Mouse (Mus musculus) CH12.LX (cell line): ENCODE measurements around the gene Btd. TPM values are rescaled to one million over a fixed set of nuclear protein-coding genes. Genes with fewer than 3 reads are reported as not detected.

Experiments used
- DNase-seq: peaks from one replicate; pipeline ENCODE4 v3.0.0-alpha.2; 2013; ENCODE audit errors: extremely low read depth
- H3K27ac ChIP-seq: 2 replicates; pipeline ENCODE4 v1.5.1; 2012; ENCODE audit warnings: low read depth, mild to moderate bottlenecking, control low read depth, moderate library complexity; ENCODE audit not compliant: insufficient read depth
- H3K27me3 ChIP-seq: replicated peaks from 2 replicates; pipeline ENCODE3; 2012; ENCODE audit warnings: inconsistent platforms
- H3K36me3 ChIP-seq, 2 experiments: replicated peaks in 1 of 2; 2 replicates each; pipeline versions ENCODE3 to v1.6.1; 2012; ENCODE audit warnings: inconsistent platforms in 1 of 2, low read length in 1 of 2, mild to moderate bottlenecking in 1 of 2, mixed read lengths in 1 of 2, moderate library complexity in 1 of 2; ENCODE audit not compliant: control insufficient read depth in 1 of 2, insufficient read depth in 1 of 2
- H3K4me1 ChIP-seq, 2 experiments: 2 replicates each; pipeline ENCODE4 v1.6.1; 2012; ENCODE audit warnings: inconsistent platforms in 1 of 2, moderate library complexity in 1 of 2; ENCODE audit not compliant: insufficient read depth in 2 of 2, control insufficient read depth in 1 of 2
- H3K4me2 ChIP-seq: 2 replicates; pipeline ENCODE4 v1.6.1; 2012; ENCODE audit warnings: low read depth, mild to moderate bottlenecking, control low read depth; ENCODE audit not compliant: poor library complexity, insufficient read depth, severe bottlenecking
- H3K4me3 ChIP-seq, 3 experiments: fragments of 150-350 bp in 1 of 3; sonication (generic) in 1 of 3; replicated peaks in 1 of 3; 2 replicates each; pipeline versions ENCODE3 to v1.5.1; 2011 to 2012; ENCODE audit warnings: low read depth in 2 of 3, low read length in 2 of 3, mild to moderate bottlenecking in 2 of 3, moderate library complexity in 2 of 3, control low read depth in 1 of 3, improper control_type of control experiment in 1 of 3, inconsistent platforms in 1 of 3, mixed read lengths in 1 of 3; ENCODE audit not compliant: poor library complexity in 1 of 3
- H3K79me2 ChIP-seq: replicated peaks from 2 replicates; pipeline ENCODE4 v1.6.1; 2012; ENCODE audit warnings: mild to moderate bottlenecking, moderate library complexity; ENCODE audit not compliant: control insufficient read depth, poor library complexity, insufficient read depth, severe bottlenecking; ENCODE audit errors: extremely low read depth
- H3K9ac ChIP-seq: 2 replicates; pipeline ENCODE4 v1.6.1; 2012; ENCODE audit warnings: low read depth, mild to moderate bottlenecking, control low read depth, moderate library complexity; ENCODE audit not compliant: insufficient read depth
- H3K9me3 ChIP-seq: replicated peaks from 2 replicates; pipeline ENCODE3; 2012; ENCODE audit warnings: low read length, inconsistent platforms, mixed read lengths
- BHLHE40 ChIP-seq: IDR thresholded peaks from 2 replicates; pipeline ENCODE4 v1.6.1; 2011; ENCODE audit warnings: mild to moderate bottlenecking, low read depth, low read length, improper control_type of control experiment
- CTCF ChIP-seq, 2 experiments: IDR thresholded peaks in 1 of 2; conservative IDR thresholded peaks in 1 of 2; 2 replicates each; pipeline ENCODE4 v1.5.1; 2011 to 2012; ENCODE audit warnings: low read depth in 2 of 2, low read length in 2 of 2, improper control_type of control experiment in 1 of 2, inconsistent platforms in 1 of 2, mild to moderate bottlenecking in 1 of 2, moderate library complexity in 1 of 2
- E2F4 ChIP-seq: IDR thresholded peaks from 2 replicates; pipeline ENCODE4 v1.6.1; 2011; ENCODE audit warnings: low read depth, low read length, improper control_type of control experiment; ENCODE audit not compliant: insufficient replicate concordance
- ELF1 ChIP-seq: IDR thresholded peaks from 2 replicates; pipeline ENCODE4 v1.6.1; 2014; ENCODE audit warnings: low read depth, mild to moderate bottlenecking, inconsistent platforms, low read length, improper control_type of control experiment
- GABPA ChIP-seq: IDR thresholded peaks from 2 replicates; pipeline ENCODE4 v1.6.1; 2012; ENCODE audit warnings: low read depth, low read length, improper control_type of control experiment, inconsistent platforms; ENCODE audit not compliant: insufficient replicate concordance
- IRF4 ChIP-seq: IDR thresholded peaks from 2 replicates; pipeline ENCODE4 v1.6.1; 2014; ENCODE audit warnings: low read depth, mild to moderate bottlenecking, inconsistent platforms, low read length, improper control_type of control experiment
- KAT2A ChIP-seq: IDR thresholded peaks from 2 replicates; pipeline ENCODE4 v1.6.1; 2012; ENCODE audit warnings: low read length, improper control_type of control experiment, inconsistent platforms; ENCODE audit not compliant: insufficient replicate concordance
- MAZ ChIP-seq: IDR thresholded peaks from 2 replicates; pipeline ENCODE4 v1.6.1; 2012; ENCODE audit warnings: low read depth, mild to moderate bottlenecking, inconsistent platforms, low read length, improper control_type of control experiment, moderate library complexity
- MEF2A ChIP-seq: IDR thresholded peaks from 2 replicates; pipeline ENCODE4 v1.6.1; 2014; ENCODE audit warnings: low read depth, mild to moderate bottlenecking, inconsistent platforms, low read length, improper control_type of control experiment, borderline replicate concordance
- MXI1 ChIP-seq: IDR thresholded peaks from 2 replicates; pipeline ENCODE4 v1.6.1; 2011; ENCODE audit warnings: mild to moderate bottlenecking, low read depth, low read length, improper control_type of control experiment
- MYC ChIP-seq: IDR thresholded peaks from 2 replicates; pipeline ENCODE4 v1.6.1; 2011; ENCODE audit warnings: low read depth, mild to moderate bottlenecking, improper control_type of control experiment, low read length
- NELFE ChIP-seq: IDR thresholded peaks from 2 replicates; pipeline ENCODE4 v1.6.1; 2011; ENCODE audit warnings: low read depth, low read length, improper control_type of control experiment
- NRF1 ChIP-seq: IDR thresholded peaks from 2 replicates; pipeline ENCODE4 v1.6.1; 2014; ENCODE audit warnings: low read depth, mild to moderate bottlenecking, inconsistent platforms, low read length, improper control_type of control experiment, moderate library complexity
- RAD21 ChIP-seq: IDR thresholded peaks from 2 replicates; pipeline ENCODE4 v1.6.1; 2011; ENCODE audit warnings: low read depth, mild to moderate bottlenecking, low read length, improper control_type of control experiment, moderate library complexity
- RCOR1 ChIP-seq: conservative IDR thresholded peaks from 2 replicates; pipeline ENCODE4 v1.6.1; 2012; ENCODE audit warnings: low read depth, mild to moderate bottlenecking, inconsistent platforms, low read length, improper control_type of control experiment
- UBTF ChIP-seq: IDR thresholded peaks from 2 replicates; pipeline ENCODE4 v1.6.1; 2012; ENCODE audit warnings: low read depth, mild to moderate bottlenecking, inconsistent platforms, low read length, improper control_type of control experiment, moderate library complexity
- ZKSCAN1 ChIP-seq: IDR thresholded peaks from 2 replicates; pipeline ENCODE4 v1.6.1; 2012; ENCODE audit warnings: low read depth, inconsistent platforms, low read length, improper control_type of control experiment, borderline replicate concordance
- ZNF384 ChIP-seq: IDR thresholded peaks from 2 replicates; pipeline ENCODE4 v1.6.1; 2012; ENCODE audit warnings: low read depth, low read length, improper control_type of control experiment, inconsistent platforms
- dilution Hi-C: fragments of 300-500 bp; cut with MboI; formaldehyde crosslinking; loops from 2 replicates; pipeline ENCODE4 v1.14.3; 2020; ENCODE audit warnings: low sequenced_read_pairs; ENCODE audit not compliant: extremely low pct_unique_long_range_greater_than_20kb, extremely low pct_ligation_motif_present
- in situ Hi-C: fragments of 300-500 bp; cut with MboI; formaldehyde crosslinking; loops from 3 replicates; pipeline ENCODE4 v1.14.3; 2019; ENCODE audit warnings: low sequenced_read_pairs, low pct_ligation_motif_present, low pct_unique_long_range_greater_than_20kb, mixed read lengths
- polyA plus RNA-seq: library from polyadenylated mRNA; unstranded; fragments of >175 nt; gene quantifications from 2 replicates; pipeline ENCODE4 v1.2.1, GENCODE M21; 2012; ENCODE audit warnings: low read depth; ENCODE audit not compliant: insufficient read length
- total RNA-seq, 2 experiments: library from RNA; depleted of rRNA; stranded (reverse); fragments of 300-350 nt in 1 of 2; fragments of >200 nt in 1 of 2; gene quantifications; 2 replicates each; pipeline ENCODE4 v1.2.3; 2012 to 2014

Btd gene
- total and polyA plus RNA-seq, 3 experiments: 16.2 to 25.4 (median 23.0) TPM

- H3K9ac ChIP-seq: no peak overlapping the region
- DNase-seq: no peak
- H3K36me3 ChIP-seq: no peaks in the 10 kb centered on the region
- H3K9me3 ChIP-seq: no peaks in the 10 kb centered on the region
- H3K27me3 ChIP-seq: no peaks in the 10 kb centered on the region
- no peaks in the 10 kb centered on the region for H3K79me2 ChIP-seq
- in situ Hi-C loops (no loop called here), dilution Hi-C loops (no loop called here)
- no peak overlapping the region for H3K4me2 ChIP-seq
- H3K4me1 ChIP-seq: peaks cover 28 to 62% of the 10 kb centered on the region in 2 experiments
- no peak overlapping the region for H3K4me3 ChIP-seq
- TF ChIP-seq UBTF (no peak), ZNF384 (0 out of 2 replicates have a peak, but pooled peaks have one; percentile 33), NELFE (no peak)
- no peak overlapping the region for H3K27ac ChIP-seq
Measured at GRCm38 (mm10) chr14:31683610-31684009, 42.8 kb downstream of the Btd start.

- dilution Hi-C loops (no loop called here), in situ Hi-C loops (no loop called here)
- Histone ChIP-seq H3K9ac (peak overlapping the region; percentile 22), H3K4me2 (peak overlapping the region; percentile 6; the same call in 1 of the 2 replicates), H3K4me1 (peaks cover 28 to 62% of the 10 kb centered on the region in 2 experiments), H3K4me3 (no peak overlapping the region), H3K36me3 (no peaks in the 10 kb centered on the region), H3K27ac (0 out of 2 replicates have a peak overlapping the region, but pooled peaks have one; percentile 8), H3K27me3 (no peaks in the 10 kb centered on the region), H3K9me3 (no peaks in the 10 kb centered on the region), H3K79me2 (no peaks in the 10 kb centered on the region)
- no peak for TF ChIP-seq E2F4
- TF ChIP-seq RAD21: no peak
- TF ChIP-seq IRF4: peak; percentile 54; the same call in 1 of the 2 replicates
- TF ChIP-seq NRF1: no peak
- no peak for TF ChIP-seq RCOR1
- no peak for TF ChIP-seq CTCF (conservative IDR thresholded peaks at IDR 0.05 in 1 of 2, IDR thresholded peaks at IDR 0.05 in 1 of 2; ENCODE audit: low read depth in 2 of 2, low read length in 2 of 2)
- TF ChIP-seq UBTF: no peak
- TF ChIP-seq GABPA: no peak
- 0 out of 2 replicates have a peak, but pooled peaks have one; percentile 32 for TF ChIP-seq MXI1
- no peak for TF ChIP-seq MAZ
- no peak for TF ChIP-seq ELF1
- no peak for TF ChIP-seq ZKSCAN1
- TF ChIP-seq BHLHE40: no peak
- no peak for TF ChIP-seq MYC
- no peak for TF ChIP-seq KAT2A
- TF ChIP-seq MEF2A: no peak
- DNase-seq: peak; percentile 56
Measured at GRCm38 (mm10) chr14:31684343-31685040, 43.7 kb downstream of the Btd start.
